Mouse (Mus musculus) adrenal gland, adult 8-10 months (tissue): ENCODE data around the gene Ddrgk1. TPM values are rescaled to one million over a fixed set of nuclear protein-coding genes. Genes with fewer than 3 reads are reported as not detected.
A peak's percentile ranks its signal among the peaks of the same experiment; 100 is the strongest.
"Not testable (repeated sequence)": the region's sequence is repeated elsewhere in the genome, so short reads cannot be mapped to it uniquely, and the experiment has no call there.

Source experiments
- DNase-seq: peaks from one replicate; pipeline ENCODE4 v3.0.0; 2022
- total RNA-seq, 4 experiments: library from RNA; stranded (reverse); gene quantifications; 2 replicates each; pipeline ENCODE4 v1.2.4; 2022

The Ddrgk1 gene
- total RNA-seq, 4 experiments from 2014 or later: 228 to 279 (median 260) TPM

- no peak for DNase-seq
Observed at GRCm38 (mm10) chr2:130653303-130653702, 11.2 kb downstream of the Ddrgk1 start.

- not testable (repeated sequence) for DNase-seq
Observed at GRCm38 (mm10) chr2:130649028-130649427, 15.4 kb downstream of the Ddrgk1 start.

GRCm38 (mm10) chr2:130645198-130645597 is 19.3 kb downstream of the Ddrgk1 start:
- DNase-seq: no peak

DNA sequence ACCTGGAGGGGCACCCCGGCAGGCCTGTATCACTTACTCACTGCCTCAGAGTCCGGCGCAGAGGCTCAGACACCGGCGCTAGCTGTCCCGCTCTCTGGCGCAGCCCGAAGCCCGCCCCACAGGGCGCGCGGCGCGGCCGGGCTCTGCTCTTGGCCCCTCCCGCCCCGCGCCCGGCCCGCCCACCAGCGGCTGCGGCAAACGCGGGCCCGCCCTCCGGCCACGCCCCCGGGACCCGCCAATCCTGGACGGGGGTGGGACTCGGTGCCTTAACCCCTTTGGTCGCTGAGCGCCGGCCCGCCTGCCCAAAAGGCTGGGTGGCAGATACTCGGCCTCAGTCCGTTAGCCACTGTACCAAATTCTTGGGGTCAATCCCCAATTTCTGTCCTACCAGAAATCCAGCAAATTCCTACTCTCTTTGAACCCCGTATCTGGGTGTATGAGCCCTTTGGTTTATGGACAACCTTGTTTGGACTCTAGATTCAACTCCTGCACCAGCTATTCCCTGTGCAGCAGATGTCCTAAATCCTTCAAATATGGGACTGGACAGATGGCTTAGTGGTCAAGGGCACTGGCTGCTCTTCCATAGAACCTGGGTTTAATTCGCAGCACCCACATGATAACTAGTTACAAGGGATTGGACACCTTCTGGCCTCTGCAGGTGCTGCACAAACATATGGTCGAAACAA is 21.6 kb downstream of the Ddrgk1 start, which contains the start of gene Lzts3:
Gene Lzts3, minus strand, starts transcription at position 120 of the 686 bp plus-strand sequence.
- DNase-seq: peak; percentile 88

GRCm38 (mm10) chr2:130642197-130642660 is 22.2 kb downstream of the Ddrgk1 start:
- DNase-seq: no peak

GRCm38 (mm10) chr2:130641351-130642025 is 23.0 kb downstream of the Ddrgk1 start:
- DNase-seq: no peak

GRCm38 (mm10) chr2:130639276-130639675 is 25.2 kb downstream of the Ddrgk1 start:
- DNase-seq: no peak

DNA sequence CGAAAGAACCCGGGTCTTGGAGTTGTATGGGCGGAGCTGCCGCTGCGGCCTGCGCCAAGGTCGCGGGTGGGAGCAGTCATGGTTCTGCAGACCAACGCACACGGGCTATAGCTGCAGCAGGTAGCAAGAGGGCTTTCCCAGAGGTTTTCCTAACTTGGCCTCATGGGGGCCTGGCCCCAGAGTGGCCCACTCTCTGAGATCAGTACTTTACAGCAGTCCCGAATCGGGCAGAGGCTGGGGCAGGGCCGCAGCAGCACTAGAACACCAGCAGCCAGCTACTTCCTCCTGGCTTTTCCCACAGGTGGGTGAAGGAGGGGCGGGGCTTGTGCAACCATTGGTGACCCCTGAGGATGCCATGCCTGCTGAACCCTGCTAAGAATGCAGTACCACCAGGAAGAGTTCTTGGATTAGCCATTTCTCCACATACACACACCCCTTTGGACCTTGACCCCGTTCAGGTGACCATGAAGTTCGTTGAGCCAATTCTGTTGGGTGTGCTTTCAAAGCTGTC is 26.3 kb downstream of the Ddrgk1 start:
- no peak for DNase-seq

- DNase-seq: no peak
Observed at GRCm38 (mm10) chr2:130635847-130636246, 28.6 kb downstream of the Ddrgk1 start.

DNA sequence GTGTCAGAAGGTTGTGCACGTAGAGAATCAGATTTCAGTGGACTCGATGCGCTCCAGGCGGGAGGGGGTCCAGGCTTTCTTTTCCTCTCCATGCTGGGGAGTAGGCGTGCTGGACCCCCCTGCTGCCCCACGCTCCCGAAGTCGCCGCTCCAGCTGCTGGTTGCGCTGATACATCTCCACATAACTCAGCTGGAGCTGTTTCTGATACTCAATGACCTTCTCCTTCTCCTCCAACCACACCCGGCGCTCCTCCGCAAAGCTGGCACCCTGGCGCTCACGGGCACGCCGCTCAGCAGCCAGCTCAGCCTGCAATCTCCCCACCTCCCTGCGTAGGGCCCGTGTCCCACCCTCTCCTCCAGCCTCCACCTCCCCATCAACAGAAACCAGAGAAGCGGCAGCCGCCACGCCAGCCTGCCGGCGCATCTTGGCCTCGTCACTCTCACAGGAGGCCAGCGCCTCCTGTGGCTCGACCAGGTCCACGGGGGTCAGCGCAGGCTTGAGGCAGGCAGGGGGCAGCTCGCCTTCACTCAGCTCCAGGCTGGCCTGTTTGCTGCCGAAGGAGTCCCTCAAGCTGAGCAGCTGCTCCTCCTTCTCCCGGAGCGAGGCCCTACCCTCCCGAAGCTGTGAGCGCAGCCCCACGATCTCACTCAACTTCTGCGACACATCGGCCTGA is 29.6 kb downstream of the Ddrgk1 start:
- no peak for DNase-seq

- DNase-seq: no peak
Observed at GRCm38 (mm10) chr2:130634006-130634738, 30.3 kb downstream of the Ddrgk1 start.

DNA sequence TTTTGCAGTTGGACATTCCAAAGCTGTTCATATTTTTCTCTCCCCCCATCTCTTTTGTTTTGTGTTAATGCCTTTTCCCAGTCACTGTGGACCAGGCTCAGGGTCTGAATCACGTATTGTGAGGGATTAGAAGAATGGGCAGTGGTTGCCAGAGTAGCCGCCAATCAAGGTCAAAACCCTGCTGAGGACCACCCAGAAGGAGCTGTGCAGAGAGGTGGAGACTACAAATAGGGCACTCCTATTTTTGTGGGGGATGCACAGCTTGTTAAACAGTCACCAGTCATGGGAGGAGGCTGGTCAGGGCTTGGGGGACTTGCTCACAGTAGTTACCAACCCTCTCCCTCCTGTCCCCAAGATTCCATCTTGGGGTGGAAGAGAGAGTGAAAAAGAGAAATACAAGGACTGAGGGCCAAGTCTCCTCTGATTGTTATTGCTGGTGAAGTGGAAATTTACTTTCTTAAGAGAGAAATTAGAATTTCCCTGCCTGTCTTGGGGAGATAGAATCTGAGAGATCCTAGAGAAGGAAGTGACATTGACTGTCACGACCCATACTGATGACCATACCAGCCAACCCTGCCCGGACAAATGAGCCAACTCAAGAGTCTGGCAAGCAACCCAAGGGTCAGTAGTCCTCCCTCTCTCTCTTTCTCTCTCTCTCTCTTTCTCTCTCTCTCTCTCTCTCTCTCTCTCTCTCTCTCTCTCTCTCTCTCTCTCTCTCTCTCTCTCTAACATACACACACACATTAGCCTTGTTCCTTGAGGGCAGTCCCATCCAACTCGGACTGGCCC is 31.4 kb downstream of the Ddrgk1 start:
- no peak for DNase-seq

GRCm38 (mm10) chr2:130632416-130632815 is 32.0 kb downstream of the Ddrgk1 start:
- DNase-seq: no peak

DNA sequence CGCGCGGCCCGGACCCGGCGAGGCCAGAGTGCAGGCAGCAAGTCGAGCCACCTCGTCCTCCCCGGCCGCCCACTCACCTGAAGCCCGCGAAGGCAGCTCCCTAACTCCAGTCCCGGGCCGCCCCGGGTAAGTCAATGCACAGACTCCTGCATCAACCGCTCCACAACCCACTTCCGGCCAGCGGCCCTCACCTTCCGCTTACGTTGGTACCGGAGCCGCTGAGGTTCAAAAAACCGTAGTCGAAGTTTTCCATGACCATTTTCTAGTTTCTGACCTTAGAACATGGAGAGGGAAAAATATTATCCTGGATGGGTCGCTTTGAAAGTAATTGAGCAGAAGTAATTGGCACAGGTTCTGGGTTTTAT is 34.6 kb downstream of the Ddrgk1 start, which contains the start of the genes Fastkd5 and Ubox5:
Gene Fastkd5, minus strand, starts transcription at position 189 of the 365 bp plus-strand sequence.
Gene Ubox5, minus strand, starts transcription at position 200 of the 365 bp plus-strand sequence.
- DNase-seq: peak; percentile 85

DNA sequence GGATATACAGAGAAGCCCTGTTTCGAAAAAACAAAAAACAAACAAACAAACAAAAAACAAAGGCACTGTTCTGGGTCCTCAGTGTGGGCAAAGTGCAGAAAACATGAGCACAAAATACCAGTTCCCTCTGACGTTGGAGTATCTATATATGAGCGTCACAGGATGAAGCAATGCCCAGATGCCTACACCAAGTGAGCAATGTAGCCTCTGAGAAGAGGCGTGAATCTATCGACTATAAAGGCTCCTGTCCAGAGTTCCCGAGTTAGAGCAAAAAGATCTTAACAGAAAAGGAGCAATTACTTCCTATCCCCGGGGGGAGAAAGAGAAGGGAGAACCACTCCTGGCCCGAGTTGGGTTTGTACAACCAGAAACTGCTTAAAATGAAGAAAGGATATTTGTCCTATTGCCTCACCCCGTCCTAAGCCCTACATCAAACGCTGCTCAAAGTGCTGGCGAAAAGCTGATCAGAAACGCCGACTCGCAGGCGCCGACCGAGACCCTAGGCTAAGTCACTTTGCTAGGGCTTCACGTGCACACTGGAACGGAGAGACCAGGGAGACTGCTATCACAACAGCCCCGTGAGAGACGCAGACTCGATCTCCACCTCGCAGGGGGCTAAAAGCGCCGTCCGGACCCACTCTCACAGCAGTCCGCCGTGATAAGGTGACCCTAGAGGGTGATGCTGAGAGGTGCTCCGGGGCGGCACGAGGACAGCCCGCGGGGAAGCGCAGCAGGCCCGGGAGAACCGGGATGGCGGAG is 35.2 kb downstream of the Ddrgk1 start:
- no peak for DNase-seq

- no peak for DNase-seq
Observed at GRCm38 (mm10) chr2:130628424-130628823, 36.0 kb downstream of the Ddrgk1 start.

GRCm38 (mm10) chr2:130618972-130619371 is 45.5 kb downstream of the Ddrgk1 start:
- DNase-seq: no peak

DNA sequence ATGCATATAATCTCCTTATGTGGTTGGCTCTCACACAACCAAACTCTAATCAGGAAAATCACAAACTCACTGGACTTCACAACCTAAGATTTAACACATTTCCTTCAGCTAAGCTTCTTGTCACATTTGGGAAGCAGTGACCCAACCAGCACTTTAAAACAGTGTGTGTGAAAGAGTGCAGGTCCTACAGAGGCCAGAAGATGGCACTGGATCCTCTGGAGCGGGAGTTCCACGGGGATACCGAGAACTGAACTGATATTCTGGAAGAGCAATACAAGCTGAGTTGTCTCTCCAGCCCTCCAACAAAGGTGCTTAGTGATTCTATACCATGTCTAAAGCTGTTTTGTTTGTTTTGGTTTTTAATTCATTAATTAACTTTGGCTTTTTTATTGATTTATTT is 51.4 kb downstream of the Ddrgk1 start:
- no peak for DNase-seq
